In the genomic region with DNA sequence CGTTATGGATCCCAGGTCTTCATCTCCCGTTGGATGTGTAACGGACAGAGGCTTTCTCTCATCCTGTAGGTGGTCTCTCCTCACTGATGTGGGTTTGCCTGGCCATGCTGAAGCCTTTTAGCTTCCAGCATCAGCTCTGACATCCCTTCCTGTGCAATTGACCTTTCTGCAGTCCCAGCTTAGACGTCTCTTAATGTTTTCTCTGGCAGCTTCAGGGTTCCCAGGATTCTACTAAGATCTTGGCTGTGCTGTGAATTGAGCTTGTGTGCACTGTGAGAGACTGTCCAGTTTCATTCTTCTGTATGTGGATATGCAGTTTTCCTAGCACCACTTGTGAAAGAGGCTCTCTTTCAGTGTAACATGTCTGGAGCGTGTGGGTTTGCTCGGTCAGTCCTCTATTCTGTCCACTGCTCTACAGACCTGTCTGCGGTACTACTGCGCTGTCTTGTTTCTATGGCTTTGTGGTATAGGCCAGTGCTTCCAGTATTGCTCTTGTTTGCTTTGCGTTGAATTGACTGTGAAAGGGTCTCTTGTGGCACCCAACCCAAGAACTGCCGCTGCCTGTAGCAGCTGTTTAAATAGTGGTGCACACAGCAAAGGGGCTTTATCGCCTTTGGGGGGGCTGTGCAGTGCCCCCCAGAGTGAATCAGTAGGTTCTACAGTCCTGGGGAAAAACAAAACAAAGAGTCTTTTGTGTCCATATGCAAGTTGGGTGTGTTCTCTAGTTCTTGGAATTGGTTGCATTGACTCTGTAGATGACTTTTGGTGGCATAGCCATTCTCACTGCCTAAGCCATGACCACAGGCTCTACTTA, we compare ENCODE assay signal across 22 mouse cellular contexts. TPM values are rescaled to one million over a fixed set of nuclear protein-coding genes. Genes with fewer than 3 reads are reported as not detected.
DNase-seq lines count a peak whose midpoint lies in the region; ATAC-seq and TF ChIP-seq lines count a peak whose summit lies in the region.
"Had no signal": no experiment of that assay in that cellular context is flagged by ENCODE, and none has a peak within 500 bp of the region (broad histone marks: within the 10 kb centered on the region; RNA-seq: fewer than 3 reads in every experiment).

No protein-coding gene starts in this region.

- H3K4me1 ChIP-seq in kidney, postnatal 0 days (replicated peaks; ENCODE audit: insufficient read depth, low read length): peaks cover 8% of the 10 kb centered on the region; the same call in 1 of the 2 replicates
- H3K4me1 ChIP-seq in kidney, embryonic 16.5 days (ENCODE audit: insufficient read depth, low read length): peaks cover 35% of the 10 kb centered on the region
- peaks cover 30% of the 10 kb centered on the region for H3K4me1 ChIP-seq in neural tube, embryonic 15.5 days
- H3K4me1 ChIP-seq in limb, embryonic 15.5 days: peaks cover 25% of the 10 kb centered on the region

- no peak overlapping the region for H3K9ac ChIP-seq in kidney, postnatal 0 days (ENCODE audit: low read depth, low read length)
- no peak overlapping the region for H3K9ac ChIP-seq in kidney, embryonic 16.5 days (replicated peaks; ENCODE audit: low read length)
- no peak overlapping the region for H3K9ac ChIP-seq in neural tube, embryonic 15.5 days (replicated peaks)
- no peak overlapping the region for H3K9ac ChIP-seq in limb, embryonic 15.5 days
- H3K9ac ChIP-seq: forebrain, postnatal 0 days; liver, embryonic 14.5 days; neural tube, embryonic 13.5 days had no signal

- ATAC-seq in kidney, postnatal 0 days (replicated peaks; ENCODE audit: low FRiP score, low read depth): no peak
- no peak for ATAC-seq in kidney, embryonic 16.5 days (ENCODE audit: low FRiP score, low TSS enrichment)
- ATAC-seq in neural tube, embryonic 15.5 days (ENCODE audit: low FRiP score): no peak
- 0 out of 2 replicates have a peak, but pooled peaks have one; percentile 46 for ATAC-seq in limb, embryonic 15.5 days (ENCODE audit: insufficient number of reproducible peaks, low FRiP score, low TSS enrichment, low read depth)
- ATAC-seq: forebrain, postnatal 0 days; inflammation-experienced regulatory T-cells, adult 6 months; lung, postnatal 0 days; Patski had no signal

- no peak overlapping the region for H3K27ac ChIP-seq in kidney, postnatal 0 days
- no peak overlapping the region for H3K27ac ChIP-seq in kidney, embryonic 16.5 days (ENCODE audit: low read length)
- H3K27ac ChIP-seq in neural tube, embryonic 15.5 days (replicated peaks): 0 out of 2 replicates have a peak overlapping the region, but pooled peaks have one; percentile 0
- peak overlapping the region; percentile 24; the same call in 1 of the 2 replicates for H3K27ac ChIP-seq in limb, embryonic 15.5 days
- H3K27ac ChIP-seq: forebrain, embryonic 10.5 days; liver, embryonic 14.5 days; neural tube, embryonic 13.5 days had no signal

- no peaks in the 10 kb centered on the region for H3K9me3 ChIP-seq in kidney, postnatal 0 days (replicated peaks; ENCODE audit: low read length)
- peaks cover 7% of the 10 kb centered on the region; the same call in 1 of the 2 replicates for H3K9me3 ChIP-seq in kidney, embryonic 16.5 days (ENCODE audit: low read length)
- H3K9me3 ChIP-seq in neural tube, embryonic 15.5 days (replicated peaks): no peaks in the 10 kb centered on the region
- H3K9me3 ChIP-seq in limb, embryonic 15.5 days: no peaks in the 10 kb centered on the region
- H3K9me3 ChIP-seq: forebrain, embryonic 10.5 days had no signal

- peak; percentile 74 for DNase-seq in kidney, postnatal 0 days (ENCODE audit: low spot score)
- no peak for DNase-seq in neural tube, embryonic 10.5 days (ENCODE audit: extremely low spot score, low spot score)
- DNase-seq in embryo, embryonic 9.5 days (ENCODE audit: extremely low spot score): no peak
- DNase-seq in thymus, postnatal 10 days (ENCODE audit: low spot score in 2 of 2): no peak
- DNase-seq: adrenal gland, postnatal 10 days; cerebellum, postnatal 14 days; forebrain, postnatal 0 days; kidney, adult 2 months; kidney, postnatal 25 days; left cerebral cortex, postnatal 4 days; thymus, adult 2 months had no signal

- H3K4me2 ChIP-seq in kidney, postnatal 0 days (ENCODE audit: low read length): no peak overlapping the region
- H3K4me2 ChIP-seq in kidney, embryonic 16.5 days (replicated peaks; ENCODE audit: low read depth, low read length): no peak overlapping the region
- no peak overlapping the region for H3K4me2 ChIP-seq in neural tube, embryonic 15.5 days
- no peak overlapping the region for H3K4me2 ChIP-seq in limb, embryonic 15.5 days
- H3K4me2 ChIP-seq: heart, embryonic 11.5 days; neural tube, embryonic 13.5 days had no signal

- H3K27me3 ChIP-seq in kidney, postnatal 0 days (ENCODE audit: insufficient read depth, low read length): no peaks in the 10 kb centered on the region
- no peaks in the 10 kb centered on the region for H3K27me3 ChIP-seq in kidney, embryonic 16.5 days (ENCODE audit: insufficient read depth, low read length)
- no peaks in the 10 kb centered on the region for H3K27me3 ChIP-seq in neural tube, embryonic 15.5 days (replicated peaks)
- no peaks in the 10 kb centered on the region for H3K27me3 ChIP-seq in limb, embryonic 15.5 days
- H3K27me3 ChIP-seq: neural tube, embryonic 13.5 days; Patski had no signal

- WGBS in kidney, postnatal 0 days: 80% methylated on average over 11 of the region's 11 CpGs
- WGBS in kidney, embryonic 16.5 days: 84% methylated on average over 11 of the region's 11 CpGs
- WGBS in neural tube, embryonic 15.5 days: 70% methylated on average over 11 of the region's 11 CpGs
- 74% methylated on average over 11 of the region's 11 CpGs for WGBS in limb, embryonic 15.5 days

- peaks cover 14% of the 10 kb centered on the region for H3K36me3 ChIP-seq in kidney, postnatal 0 days (ENCODE audit: insufficient read depth, low read length)
- peaks cover 32% of the 10 kb centered on the region for H3K36me3 ChIP-seq in kidney, embryonic 16.5 days (ENCODE audit: insufficient read depth, low read length)
- H3K36me3 ChIP-seq in neural tube, embryonic 15.5 days: peaks cover 10% of the 10 kb centered on the region
- H3K36me3 ChIP-seq in limb, embryonic 15.5 days: peaks cover 20% of the 10 kb centered on the region

- H3K4me3 ChIP-seq in kidney, postnatal 0 days (replicated peaks; ENCODE audit: low read depth, low read length): no peak overlapping the region
- no peak overlapping the region for H3K4me3 ChIP-seq in kidney, embryonic 16.5 days (ENCODE audit: low read length)
- no peak overlapping the region for H3K4me3 ChIP-seq in neural tube, embryonic 15.5 days (replicated peaks)
- H3K4me3 ChIP-seq in limb, embryonic 15.5 days: no peak overlapping the region
- H3K4me3 ChIP-seq: forebrain, embryonic 10.5 days; megakaryocyte, embryonic 14.5 days; neural tube, embryonic 13.5 days had no signal

- TF ChIP-seq CTCF in kidney, postnatal 0 days (IDR thresholded peaks at IDR 0.05; ENCODE audit: low read depth): no peak

RNA-seq across cellular contexts. Expression of a gene that starts 8.9 kb away (rescaled TPM):
- polyA plus RNA-seq in kidney, postnatal 0 days (2015; fragmentation: Nextera tagmentation; extraction: Ambion mirVana): 72.3 and 73.5 TPM in 2 replicates
- polyA plus RNA-seq in kidney, embryonic 16.5 days (2015; fragmentation: Nextera tagmentation; extraction: Ambion mirVana): 77.8 and 85.6 TPM in 2 replicates
- 31.7 and 40.6 TPM in 2 replicates for polyA plus RNA-seq in neural tube, embryonic 15.5 days (2015; fragmentation: Nextera tagmentation; extraction: Ambion mirVana)
- polyA plus RNA-seq in limb, embryonic 15.5 days (2015; fragmentation: Nextera tagmentation; extraction: Ambion mirVana): 58.9 and 59.9 TPM in 2 replicates

RNA-seq across cellular contexts. Expression of a gene that starts 42.9 kb away (rescaled TPM):
- 32.2 and 33.1 TPM in 2 replicates for polyA plus RNA-seq in kidney, postnatal 0 days (2015; fragmentation: Nextera tagmentation; extraction: Ambion mirVana)
- polyA plus RNA-seq in kidney, embryonic 16.5 days (2015; fragmentation: Nextera tagmentation; extraction: Ambion mirVana): 34.0 and 35.8 TPM in 2 replicates
- 32.4 and 32.5 TPM in 2 replicates for polyA plus RNA-seq in neural tube, embryonic 15.5 days (2015; fragmentation: Nextera tagmentation; extraction: Ambion mirVana)
- polyA plus RNA-seq in limb, embryonic 15.5 days (2015; fragmentation: Nextera tagmentation; extraction: Ambion mirVana): 29.7 and 30.8 TPM in 2 replicates

Comparison
In these comparisons a context has a peak if more than half of its experiments do, and no peak if none do; other contexts are left out.
1. H3K27ac ChIP-seq: peak in neural tube, embryonic 15.5 days (single experiment) and limb, embryonic 15.5 days (single experiment); none in kidney, postnatal 0 days (single experiment) and kidney, embryonic 16.5 days (single experiment).